Mouse (Mus musculus) right cerebral cortex, adult 2 months (tissue): ENCODE measurements around the gene Samd4.

Experiments used
- DNase-seq, 2 experiments: peaks; one replicate each; pipeline ENCODE4 v3.0.0; 2021 to 2022; ENCODE audit warnings: low spot score in 2 of 2

Samd4 gene

GRCm38 (mm10) chr14:46908858-46909257 is 26.2 kb downstream of the Samd4 start:
- DNase-seq = no peak

GRCm38 (mm10) chr14:46912496-46912895 is 29.8 kb downstream of the Samd4 start:
- DNase-seq = no peak

- no peak for DNase-seq
Measured at GRCm38 (mm10) chr14:46914356-46914755, 31.7 kb downstream of the Samd4 start.

GRCm38 (mm10) chr14:46915555-46915954 is 32.9 kb downstream of the Samd4 start:
- no peak for DNase-seq

GRCm38 (mm10) chr14:46916581-46916980 is 33.9 kb downstream of the Samd4 start:
- DNase-seq = no peak

- no peak for DNase-seq
Measured at GRCm38 (mm10) chr14:46917136-46917535, 34.5 kb downstream of the Samd4 start.

- no peak for DNase-seq
Measured at GRCm38 (mm10) chr14:46917581-46917980, 34.9 kb downstream of the Samd4 start.

GRCm38 (mm10) chr14:46920496-46920895 is 37.8 kb downstream of the Samd4 start:
- DNase-seq = peak; percentile 29 to 37

GRCm38 (mm10) chr14:46921178-46921975 is 38.7 kb downstream of the Samd4 start:
- no peak for DNase-seq

GRCm38 (mm10) chr14:46923931-46924330 is 41.3 kb downstream of the Samd4 start:
- no peak for DNase-seq

GRCm38 (mm10) chr14:46924422-46924821 is 41.8 kb downstream of the Samd4 start:
- DNase-seq = no peak

- no peak for DNase-seq
Measured at GRCm38 (mm10) chr14:46928556-46928955, 45.9 kb downstream of the Samd4 start.

GRCm38 (mm10) chr14:46932121-46932520 is 49.5 kb downstream of the Samd4 start:
- no peak for DNase-seq

- no peak for DNase-seq
Measured at GRCm38 (mm10) chr14:46932708-46933107, 50.1 kb downstream of the Samd4 start.

GRCm38 (mm10) chr14:46941077-46941476 is 58.4 kb downstream of the Samd4 start:
- no peak for DNase-seq

GRCm38 (mm10) chr14:46941896-46942812 is 59.5 kb downstream of the Samd4 start:
- peak; percentile 67 to 79 for DNase-seq

- no peak for DNase-seq
Measured at GRCm38 (mm10) chr14:46944411-46944810, 61.8 kb downstream of the Samd4 start.

GRCm38 (mm10) chr14:46945903-46946490 is 63.3 kb downstream of the Samd4 start:
- no peak for DNase-seq

GRCm38 (mm10) chr14:46947644-46948043 is 65.0 kb downstream of the Samd4 start:
- no peak for DNase-seq

GRCm38 (mm10) chr14:46950527-46951384 is 68.1 kb downstream of the Samd4 start:
- no peak for DNase-seq

- DNase-seq = no peak
Measured at GRCm38 (mm10) chr14:46952264-46952663, 69.6 kb downstream of the Samd4 start.
